Comparison of ENCODE assay signal across 9 mouse cellular contexts in the genomic region with DNA sequence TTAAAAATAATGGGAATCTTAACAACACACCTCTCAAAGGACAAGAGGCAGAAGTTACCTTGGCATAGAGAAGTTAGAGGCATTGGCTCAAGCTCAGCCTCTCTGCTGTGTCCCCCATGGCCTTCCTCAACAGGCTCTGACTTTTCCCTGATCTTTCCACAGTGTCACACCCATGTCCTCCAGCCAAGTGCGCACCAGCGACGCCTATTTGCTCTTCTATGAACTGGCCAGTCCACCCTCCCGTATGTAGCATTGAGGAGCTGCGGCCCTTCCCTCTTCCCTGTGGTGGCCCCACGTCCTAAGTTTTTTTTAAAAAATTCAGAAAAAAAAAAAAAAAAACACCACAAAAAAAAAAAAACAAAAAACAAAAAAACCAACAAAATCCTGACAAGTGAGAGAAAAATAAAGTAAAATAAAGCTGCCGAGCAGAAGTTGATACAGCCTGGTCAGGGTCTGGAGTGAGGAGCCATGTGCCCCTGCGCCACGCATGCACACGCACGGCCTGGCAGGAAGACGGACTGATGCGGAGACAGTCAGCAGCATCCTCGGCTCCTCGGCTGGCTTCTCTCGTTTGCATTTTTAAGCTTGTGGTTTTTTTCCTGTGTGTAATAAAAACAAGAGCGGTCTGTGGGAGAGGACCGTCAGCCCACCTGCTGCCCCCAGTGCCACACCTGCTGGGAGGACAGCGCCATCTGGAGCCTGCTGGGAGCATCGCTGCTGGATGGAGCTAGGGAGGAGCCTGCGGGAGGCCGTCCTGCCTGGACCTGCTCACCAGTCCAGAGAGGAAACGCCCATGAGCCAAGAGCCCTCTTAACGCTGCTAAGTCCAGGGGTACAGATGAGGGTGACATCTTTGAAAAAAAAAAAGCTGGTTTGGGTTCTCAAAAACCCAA. TPM values are rescaled to one million over a fixed set of nuclear protein-coding genes. Genes with fewer than 3 reads are reported as not detected.
DNase-seq lines count a peak whose midpoint lies in the region; ATAC-seq and TF ChIP-seq lines count a peak whose summit lies in the region.
"Had no signal": no experiment of that assay in that cellular context is flagged by ENCODE, and none has a peak within 500 bp of the region (broad histone marks: within the 10 kb centered on the region; RNA-seq: fewer than 3 reads in every experiment).

No protein-coding gene starts in this region.

- peak; percentile 85 for TF ChIP-seq CTCF in small intestine, adult 2 months (IDR thresholded peaks at IDR 0.05; ENCODE audit: extremely low read depth, insufficient read length, insufficient replicate concordance, low read depth, low read length)

- H3K4me1 ChIP-seq in intestine, embryonic 16.5 days (ENCODE audit: control insufficient read depth, insufficient read depth, low read length) = peaks cover 5% of the 10 kb centered on the region; the same call in 1 of the 2 replicates
- peaks cover 22% of the 10 kb centered on the region for H3K4me1 ChIP-seq in limb, embryonic 10.5 days
- peaks cover 13% of the 10 kb centered on the region for H3K4me1 ChIP-seq in midbrain, embryonic 12.5 days
- H3K4me1 ChIP-seq in small intestine, adult 2 months (ENCODE audit: control insufficient read depth, insufficient read depth, insufficient read length, low read length) = peaks cover 5% of the 10 kb centered on the region

- H3K9me3 ChIP-seq in intestine, embryonic 16.5 days (ENCODE audit: control insufficient read depth, low read length) = no peaks in the 10 kb centered on the region
- no peaks in the 10 kb centered on the region for H3K9me3 ChIP-seq in limb, embryonic 10.5 days (replicated peaks)
- no peaks in the 10 kb centered on the region for H3K9me3 ChIP-seq in midbrain, embryonic 12.5 days

- H3K27ac ChIP-seq in intestine, embryonic 16.5 days (ENCODE audit: low read length) = no peak overlapping the region
- H3K27ac ChIP-seq in limb, embryonic 10.5 days = no peak overlapping the region
- H3K27ac ChIP-seq in midbrain, embryonic 12.5 days (replicated peaks) = no peak overlapping the region
- no peak overlapping the region for H3K27ac ChIP-seq in small intestine, adult 2 months (ENCODE audit: insufficient read depth, low read depth, low read length)

- H3K36me3 ChIP-seq in intestine, embryonic 16.5 days (ENCODE audit: control insufficient read depth, insufficient read depth, low read length) = no peaks in the 10 kb centered on the region; the same call in none of the 2 replicates
- peaks cover 26% of the 10 kb centered on the region for H3K36me3 ChIP-seq in limb, embryonic 10.5 days
- H3K36me3 ChIP-seq in midbrain, embryonic 12.5 days = no peaks in the 10 kb centered on the region
- H3K36me3 ChIP-seq in small intestine, adult 2 months (ENCODE audit: control insufficient read depth, insufficient read depth, low read length) = peaks cover 45% of the 10 kb centered on the region

- intact Hi-C loops in gastrocnemius, postnatal 14 days (cut with DNase I; ENCODE audit: low total_unique reads) = no loop called here

- H3K4me3 ChIP-seq in intestine, embryonic 16.5 days (ENCODE audit: low read length) = no peak overlapping the region
- H3K4me3 ChIP-seq in limb, embryonic 10.5 days = no peak overlapping the region
- peak overlapping the region; percentile 4; the same call in 1 of the 2 replicates for H3K4me3 ChIP-seq in midbrain, embryonic 12.5 days
- H3K4me3 ChIP-seq in small intestine, adult 2 months (ENCODE audit: low read depth, low read length) = no peak overlapping the region

- TF ChIP-seq POLR2A in small intestine, adult 2 months (IDR thresholded peaks at IDR 0.05; ENCODE audit: low read depth, low read length) = no peak

- H3K9ac ChIP-seq in intestine, embryonic 16.5 days (ENCODE audit: low read depth, low read length) = no peak overlapping the region
- no peak overlapping the region for H3K9ac ChIP-seq in midbrain, embryonic 12.5 days (replicated peaks)

- peak; percentile 42 for ATAC-seq in intestine, embryonic 16.5 days
- ATAC-seq in midbrain, embryonic 12.5 days (ENCODE audit: low FRiP score, low read depth) = peak; percentile 44; the same call in 1 of the 2 replicates
- no peak for ATAC-seq in erythroblast, adult 5-6 weeks (replicated peaks; ENCODE audit: low FRiP score, poor library complexity, severe bottlenecking)

- H3K4me2 ChIP-seq in intestine, embryonic 16.5 days (ENCODE audit: low read depth, low read length) = no peak overlapping the region
- peak overlapping the region; percentile 31 for H3K4me2 ChIP-seq in midbrain, embryonic 12.5 days (replicated peaks)

- DNase-seq in T-cell, adult 2 months (ENCODE audit: low spot score) = peak; percentile 79
- peak; percentile 73 to 83 for DNase-seq in cerebellum, postnatal 4 days (ENCODE audit: low spot score in 2 of 2)
- DNase-seq in gastrocnemius, postnatal 14 days = peak; percentile 85
- DNase-seq in limb, embryonic 10.5 days (ENCODE audit: low spot score) = peak; percentile 79

- no peaks in the 10 kb centered on the region for H3K27me3 ChIP-seq in intestine, embryonic 16.5 days (replicated peaks; ENCODE audit: control insufficient read depth, insufficient read depth, low read length)
- peaks cover 12% of the 10 kb centered on the region for H3K27me3 ChIP-seq in limb, embryonic 10.5 days (ENCODE audit: low read depth, poor library complexity, severe bottlenecking)
- peaks cover 5% of the 10 kb centered on the region; the same call in 1 of the 2 replicates for H3K27me3 ChIP-seq in midbrain, embryonic 12.5 days
- no peaks in the 10 kb centered on the region for H3K27me3 ChIP-seq in small intestine, adult 2 months (ENCODE audit: control insufficient read depth, insufficient read depth, low read length)

- 39% methylated on average over 24 of the region's 24 CpGs for WGBS in intestine, embryonic 16.5 days
- 39% methylated on average over 24 of the region's 24 CpGs for WGBS in limb, embryonic 10.5 days
- WGBS in midbrain, embryonic 12.5 days = 30% methylated on average over 24 of the region's 24 CpGs
- WGBS in small intestine, adult 2 months = 52% methylated on average over 24 of the region's 24 CpGs

RNA-seq across cellular contexts. Expression of a gene that starts 7.7 kb away (rescaled TPM):
- total RNA-seq in gastrocnemius, postnatal 14 days (2021) = under 1 TPM in 1 of 2 experiments, not detected in 1; 0.06 TPM
- polyA plus RNA-seq in intestine, embryonic 16.5 days (2015; fragmentation: Nextera tagmentation; extraction: Ambion mirVana) = 0.18 and 0.24 TPM in 2 replicates
- 0.13 and 0.14 TPM in 2 replicates for polyA plus RNA-seq in limb, embryonic 10.5 days (2016; fragmentation: Nextera tagmentation; extraction: Ambion mirVana)
- polyA plus RNA-seq in midbrain, embryonic 12.5 days (2016; fragmentation: Nextera tagmentation; extraction: Ambion mirVana) = 0.10 TPM in 1 of 2 replicates, not detected in the other
- polyA plus RNA-seq in small intestine, adult 2 months (2012; rRNA removed) = 0.04 TPM in 2 replicates
- not detected in 2 replicates for total RNA-seq in erythroblast, adult 5-6 weeks (2015; ENCODE audit: low replicate concordance)
- not detected in 2 replicates for total RNA-seq in erythroblast, adult 5-6 weeks (2017; ENCODE audit: low replicate concordance)
- total RNA-seq: gastrocnemius, postnatal 4 days had no signal

RNA-seq across cellular contexts. Expression of a gene that starts 13.2 kb away (rescaled TPM):
- 10 to 100 TPM; 22.9 to 25.7 TPM for total RNA-seq in gastrocnemius, postnatal 14 days (2021)
- 2.7 and 3.0 TPM in 2 replicates for polyA plus RNA-seq in intestine, embryonic 16.5 days (2015; fragmentation: Nextera tagmentation; extraction: Ambion mirVana)
- polyA plus RNA-seq in limb, embryonic 10.5 days (2016; fragmentation: Nextera tagmentation; extraction: Ambion mirVana) = 0.24 TPM in 1 of 2 replicates, not detected in the other
- 1.3 TPM in 2 replicates for polyA plus RNA-seq in midbrain, embryonic 12.5 days (2016; fragmentation: Nextera tagmentation; extraction: Ambion mirVana)
- polyA plus RNA-seq in small intestine, adult 2 months (2012; rRNA removed) = 6.4 and 7.0 TPM in 2 replicates
- 2.1 TPM in 1 of 2 replicates, not detected in the other for total RNA-seq in erythroblast, adult 5-6 weeks (2015; ENCODE audit: low replicate concordance)
- not detected in 2 replicates for total RNA-seq in erythroblast, adult 5-6 weeks (2017; ENCODE audit: low replicate concordance)

RNA-seq across cellular contexts. Expression of a gene that starts 19.4 kb away (rescaled TPM):
- 1 to 10 TPM in 1 of 2 experiments, under 1 TPM in 1; 0.23 to 1.2 TPM for total RNA-seq in gastrocnemius, postnatal 14 days (2021)
- 0.05 and 0.12 TPM in 2 replicates for polyA plus RNA-seq in intestine, embryonic 16.5 days (2015; fragmentation: Nextera tagmentation; extraction: Ambion mirVana)
- polyA plus RNA-seq in limb, embryonic 10.5 days (2016; fragmentation: Nextera tagmentation; extraction: Ambion mirVana) = 0.10 and 0.35 TPM in 2 replicates
- 0.24 and 0.43 TPM in 2 replicates for polyA plus RNA-seq in midbrain, embryonic 12.5 days (2016; fragmentation: Nextera tagmentation; extraction: Ambion mirVana)
- not detected in 2 replicates for polyA plus RNA-seq in small intestine, adult 2 months (2012; rRNA removed)
- total RNA-seq in erythroblast, adult 5-6 weeks (2015; ENCODE audit: low replicate concordance) = not detected in 2 replicates
- not detected in 2 replicates for total RNA-seq in erythroblast, adult 5-6 weeks (2017; ENCODE audit: low replicate concordance)

RNA-seq across cellular contexts. Expression of a gene that starts 19.5 kb away (rescaled TPM):
- total RNA-seq in gastrocnemius, postnatal 14 days (2021) = 1 to 10 TPM; 6.4 to 8.4 TPM
- polyA plus RNA-seq in intestine, embryonic 16.5 days (2015; fragmentation: Nextera tagmentation; extraction: Ambion mirVana) = 45.4 and 48.1 TPM in 2 replicates
- polyA plus RNA-seq in limb, embryonic 10.5 days (2016; fragmentation: Nextera tagmentation; extraction: Ambion mirVana) = 88.1 and 97.0 TPM in 2 replicates
- polyA plus RNA-seq in midbrain, embryonic 12.5 days (2016; fragmentation: Nextera tagmentation; extraction: Ambion mirVana) = 60.6 and 64.2 TPM in 2 replicates
- polyA plus RNA-seq in small intestine, adult 2 months (2012; rRNA removed) = 16.9 and 26.4 TPM in 2 replicates
- total RNA-seq in erythroblast, adult 5-6 weeks (2015; ENCODE audit: low replicate concordance) = 11.1 and 23.6 TPM in 2 replicates
- total RNA-seq in erythroblast, adult 5-6 weeks (2017; ENCODE audit: low replicate concordance) = 13.5 and 15.6 TPM in 2 replicates

RNA-seq across cellular contexts. Expression of a gene that starts 27.0 kb away (rescaled TPM):
- total RNA-seq in gastrocnemius, postnatal 14 days (2021) = 100 to 1,000 TPM; 142 to 224 TPM
- polyA plus RNA-seq in intestine, embryonic 16.5 days (2015; fragmentation: Nextera tagmentation; extraction: Ambion mirVana) = 13.2 and 15.6 TPM in 2 replicates
- 8.9 and 10.7 TPM in 2 replicates for polyA plus RNA-seq in limb, embryonic 10.5 days (2016; fragmentation: Nextera tagmentation; extraction: Ambion mirVana)
- 6.4 and 12.5 TPM in 2 replicates for polyA plus RNA-seq in midbrain, embryonic 12.5 days (2016; fragmentation: Nextera tagmentation; extraction: Ambion mirVana)
- 12.0 and 17.7 TPM in 2 replicates for polyA plus RNA-seq in small intestine, adult 2 months (2012; rRNA removed)
- total RNA-seq in erythroblast, adult 5-6 weeks (2015; ENCODE audit: low replicate concordance) = 1.0 and 1.3 TPM in 2 replicates
- total RNA-seq in erythroblast, adult 5-6 weeks (2017; ENCODE audit: low replicate concordance) = 0.28 and 5.7 TPM in 2 replicates
